Mouse (Mus musculus) spleen, embryonic (tissue): ENCODE measurements around the gene Fastkd2.

Experiments
- CTCF ChIA-PET: fragments of 350-600 bp; sonication (Branson Sonifier 250); formaldehyde crosslinking; loops from one replicate; lab custom pipeline; 2022; lab: Charles Lee

Gene Fastkd2

DNA sequence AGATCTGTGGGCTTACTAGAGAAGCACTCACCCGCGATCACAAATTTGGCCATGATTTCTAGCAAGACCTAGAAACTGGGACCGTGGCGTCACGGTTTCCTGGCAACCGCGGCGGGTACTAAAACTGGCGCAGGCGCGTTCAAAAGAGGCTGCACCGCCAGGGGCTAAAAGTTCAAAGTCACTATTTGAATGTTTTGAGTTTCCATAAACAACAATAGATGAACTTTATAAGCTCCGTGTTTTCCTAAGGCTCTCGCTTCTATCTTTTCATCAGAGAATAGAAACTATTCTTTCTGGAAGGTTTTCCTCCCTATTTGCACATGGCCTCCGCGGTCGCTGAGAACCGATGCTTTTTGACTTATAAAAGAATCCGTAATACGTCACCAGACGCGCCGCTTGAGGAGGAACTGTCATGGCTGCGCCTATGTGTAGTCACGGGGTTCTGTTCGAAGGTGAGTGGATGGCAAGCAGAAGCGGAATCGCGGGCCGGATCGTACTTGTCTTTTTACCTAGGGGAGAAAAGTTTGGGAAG is at the start of gene Fastkd2, which contains the start of gene Mdh1b:
Gene Fastkd2 (plus strand): TSS at position 375 of the 532 bp plus-strand sequence.
Gene Mdh1b (minus strand): TSS at position 79 of the 532 bp plus-strand sequence.
- CTCF ChIA-PET = no interaction called here

DNA sequence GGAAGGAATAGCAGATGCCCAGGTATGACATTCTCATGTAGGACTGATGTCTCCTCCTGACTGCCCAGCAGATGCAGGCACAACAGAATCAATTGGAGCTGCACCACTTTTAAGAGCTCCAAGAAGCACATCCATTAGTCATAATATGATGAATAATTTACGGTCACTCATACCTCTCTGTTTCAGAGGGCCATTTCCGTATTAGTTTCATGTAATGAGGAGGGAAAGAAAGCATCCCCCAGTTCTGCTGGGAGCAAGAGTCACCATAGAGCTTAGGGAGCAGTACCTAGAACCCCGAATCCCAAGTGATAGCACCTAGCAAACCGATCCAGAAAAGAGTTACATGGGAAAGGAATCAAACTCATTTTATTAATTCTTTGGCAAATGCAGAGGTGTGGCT is 43.6 kb upstream of the Fastkd2 start, which contains the start of gene Dytn:
Gene Dytn (minus strand): TSS at position 101 of the 400 bp plus-strand sequence.
- CTCF ChIA-PET = no interaction called here

DNA sequence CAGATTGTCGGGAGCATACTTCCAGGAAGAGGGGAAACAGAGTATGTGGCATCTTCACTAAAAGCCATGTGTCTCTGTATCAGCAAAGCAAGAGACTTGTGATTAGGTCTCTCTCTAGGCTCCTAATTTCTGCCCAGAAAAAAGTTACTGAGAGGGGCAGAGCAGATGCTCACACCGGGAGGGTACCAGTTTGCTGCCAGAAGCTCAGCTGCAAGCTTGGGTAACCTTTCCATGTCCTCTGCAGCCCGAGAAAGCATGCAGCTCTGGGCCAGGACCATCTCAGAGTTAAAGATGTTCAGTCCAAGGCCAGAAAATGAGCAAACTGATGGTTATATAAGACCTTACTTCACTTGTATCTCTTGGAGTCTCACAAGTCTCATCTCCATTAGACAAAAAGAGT is 33.6 kb upstream of the Fastkd2 start:
- CTCF ChIA-PET = interaction anchor here (0.6 kb wide), 1 partner anchor 892 kb away, joined by 3 read pairs; no protein-coding TSS in a partner anchor

DNA sequence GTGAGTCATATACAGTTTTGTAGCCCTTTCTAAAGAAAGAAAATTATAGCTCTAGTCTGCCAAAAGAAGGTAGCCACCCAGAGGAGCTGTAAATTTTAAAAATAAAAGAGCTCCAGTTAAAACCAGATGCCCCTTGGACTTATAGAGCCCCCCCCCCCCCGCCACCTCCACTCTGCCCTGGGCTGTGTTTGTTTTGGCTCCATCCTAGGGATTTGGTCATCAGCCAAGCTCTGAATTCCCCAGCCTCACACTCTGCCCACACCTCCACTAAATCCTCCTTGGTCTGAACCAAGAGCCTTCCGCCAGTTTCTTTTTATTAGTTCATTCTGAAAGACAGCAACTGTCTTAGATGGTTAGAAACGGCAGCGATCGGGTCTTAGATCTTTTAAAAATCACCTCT is 24.7 kb upstream of the Fastkd2 start:
- CTCF ChIA-PET = no interaction called here

DNA sequence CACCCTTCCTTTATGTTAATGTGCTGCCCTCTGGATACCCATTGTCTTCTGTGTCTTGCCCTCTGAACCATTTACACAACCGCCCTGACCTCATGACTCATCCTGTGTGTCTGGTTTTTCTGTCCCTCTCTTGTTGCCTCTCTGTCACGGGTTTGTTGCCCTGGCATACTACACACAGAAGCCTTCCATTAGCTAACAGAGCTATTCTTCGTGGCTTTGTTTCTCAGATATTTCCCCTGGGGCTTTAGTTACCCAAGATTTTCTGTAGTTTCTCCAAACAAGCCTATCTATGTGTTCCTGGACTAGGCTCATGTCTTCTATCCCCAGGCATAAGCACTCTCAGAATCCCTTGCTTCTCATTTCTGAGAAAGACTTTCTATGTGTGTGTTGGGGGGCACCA is 21.5 kb upstream of the Fastkd2 start:
- CTCF ChIA-PET = no interaction called here

DNA sequence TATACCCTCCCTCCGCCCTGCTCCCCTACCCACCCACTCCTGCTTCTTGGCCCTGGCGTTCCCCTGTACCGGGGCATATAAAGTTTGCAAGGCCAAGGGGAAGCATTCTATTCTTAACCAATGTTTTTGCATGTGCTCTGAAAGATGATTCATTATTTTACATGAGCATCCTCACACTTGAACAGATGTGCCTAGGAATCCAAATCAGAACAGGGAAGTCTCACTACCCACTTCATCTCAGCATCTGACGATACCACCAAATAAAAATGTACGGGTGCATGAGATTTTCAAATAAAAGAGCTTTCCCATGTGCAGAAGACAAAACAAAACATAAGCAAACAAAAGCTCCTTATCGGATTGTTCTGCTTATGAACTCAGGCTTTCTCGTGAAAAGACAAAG is 10.3 kb upstream of the Fastkd2 start:
- CTCF ChIA-PET = no interaction called here

DNA sequence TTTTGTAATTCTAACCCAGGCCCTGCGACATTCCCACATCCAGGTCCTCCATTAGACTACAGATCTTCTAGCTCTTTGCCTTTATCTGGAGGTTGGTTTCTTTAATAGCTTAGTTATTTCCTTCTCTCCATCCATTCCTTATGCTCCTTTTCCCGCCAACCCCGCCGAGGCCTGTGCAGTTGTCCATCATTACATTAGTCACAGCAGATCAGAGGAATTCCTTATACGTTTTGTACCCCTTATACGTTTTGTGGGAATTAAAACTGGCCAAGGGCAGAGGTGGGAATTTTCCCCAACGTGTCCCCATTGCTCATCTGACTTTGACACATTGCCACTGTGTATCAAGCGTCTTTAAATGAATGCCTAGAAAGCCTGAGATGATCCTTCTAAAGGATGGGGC is 618 bp upstream of the Fastkd2 start:
- CTCF ChIA-PET = no interaction called here

DNA sequence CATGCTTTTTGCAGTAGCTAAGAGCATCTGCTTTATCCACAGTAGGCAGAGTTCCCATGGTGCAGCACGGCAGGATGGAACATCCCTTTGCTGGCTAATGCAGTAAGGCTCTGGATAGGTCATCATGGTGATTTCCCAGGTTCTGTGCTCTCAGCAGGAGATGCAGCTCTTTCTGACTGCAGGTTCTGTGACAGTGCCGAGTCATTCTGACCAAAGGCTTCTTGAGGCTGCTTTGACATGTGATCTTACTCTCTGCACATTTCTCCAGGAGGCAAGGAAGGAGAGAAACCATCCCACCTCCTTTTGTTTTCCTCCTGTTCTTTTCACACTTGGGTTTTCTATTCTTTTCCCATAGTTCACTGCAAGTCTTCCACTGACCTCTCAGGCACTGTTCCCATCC is 25.6 kb downstream of the Fastkd2 start:
- CTCF ChIA-PET = no interaction called here

DNA sequence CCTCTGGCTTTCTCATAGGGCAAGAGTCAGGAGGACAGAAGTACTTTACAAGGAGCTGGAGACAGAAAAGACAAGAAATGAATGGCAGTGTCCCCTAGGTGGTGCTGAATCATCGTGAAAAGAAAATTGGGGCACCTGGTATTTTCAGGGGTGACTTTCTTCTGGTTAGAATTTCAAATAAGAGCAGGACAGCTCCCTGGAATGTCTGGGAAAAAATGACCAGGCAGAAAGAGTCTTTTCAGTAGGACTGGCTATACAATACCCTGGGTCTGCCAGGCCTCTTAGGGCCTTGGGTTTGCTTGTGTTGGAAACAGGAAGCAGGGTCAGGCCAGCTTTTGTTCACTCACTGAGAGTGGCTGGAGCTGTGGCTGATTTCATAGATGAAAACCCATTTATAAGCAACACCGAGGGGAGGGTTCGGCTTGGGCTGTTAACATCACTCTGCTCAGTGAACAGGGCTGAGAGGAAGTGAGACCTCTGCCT is 32.8 kb downstream of the Fastkd2 start:
- CTCF ChIA-PET = interaction anchor here (0.7 kb wide), 1 partner anchor 757 kb away, joined by 3 read pairs; no protein-coding TSS in a partner anchor

DNA sequence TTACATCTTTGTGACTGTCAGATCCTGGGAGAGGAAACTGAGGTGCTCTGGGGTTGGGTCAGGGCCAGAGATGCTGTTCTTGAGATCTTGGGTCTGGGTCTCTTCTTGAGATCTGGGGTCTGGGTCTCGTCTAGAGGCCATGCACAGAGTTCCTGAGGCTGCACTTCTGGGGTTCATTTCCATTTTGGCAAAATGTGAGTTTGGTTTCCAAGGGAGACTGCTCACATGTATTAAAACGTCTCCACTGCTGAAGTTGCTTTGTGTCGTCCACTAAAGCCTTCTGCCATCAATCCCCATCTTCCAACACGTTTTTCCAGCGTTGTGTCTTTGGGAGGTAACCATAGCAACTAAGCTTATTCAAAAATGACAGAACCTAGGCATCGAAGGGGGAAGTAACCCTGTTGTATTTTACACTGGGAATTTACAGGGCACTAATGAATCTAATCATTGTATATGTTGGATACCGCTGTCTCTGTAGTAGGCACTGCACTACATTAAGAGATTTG is 33.5 kb downstream of the Fastkd2 start:
- CTCF ChIA-PET = no interaction called here

DNA sequence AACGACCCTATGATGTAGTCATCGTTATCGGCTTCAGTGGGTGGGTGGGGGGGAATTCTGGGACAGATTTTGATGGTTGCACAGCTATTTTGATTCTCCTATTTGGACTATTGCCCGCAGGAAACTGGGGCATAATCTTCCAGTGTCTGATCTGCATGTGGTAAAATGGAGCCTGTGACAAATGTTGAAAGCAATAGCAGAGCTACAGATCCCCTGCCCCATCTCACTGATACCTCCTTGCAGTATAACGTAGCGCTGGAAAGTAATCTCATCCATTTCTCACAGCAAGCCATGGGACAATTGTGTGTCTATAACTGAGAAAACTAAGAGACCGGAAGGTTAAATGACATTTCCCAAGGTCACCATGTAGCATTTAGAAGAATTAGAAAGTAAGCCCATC is 34.0 kb downstream of the Fastkd2 start:
- CTCF ChIA-PET = no interaction called here

DNA sequence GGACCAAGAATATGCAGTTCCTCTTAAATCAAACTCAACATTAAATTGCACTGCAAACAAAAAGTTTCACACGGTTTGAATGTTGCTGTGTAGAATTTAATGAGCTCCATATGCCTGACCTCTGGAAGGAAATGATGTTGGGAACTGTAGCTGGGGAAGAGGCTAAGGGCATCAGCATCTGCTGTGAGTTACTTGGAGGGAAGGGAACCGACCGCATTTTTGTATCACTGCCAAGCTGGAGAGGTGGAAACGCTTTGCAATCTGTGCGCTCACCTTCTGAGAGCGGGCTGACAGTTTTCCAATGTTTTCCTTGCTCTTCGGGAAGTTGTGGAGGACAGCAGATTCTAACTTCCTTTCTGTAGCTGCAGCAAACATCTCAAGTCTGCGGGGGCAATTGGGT is 37.7 kb downstream of the Fastkd2 start:
- CTCF ChIA-PET = no interaction called here

DNA sequence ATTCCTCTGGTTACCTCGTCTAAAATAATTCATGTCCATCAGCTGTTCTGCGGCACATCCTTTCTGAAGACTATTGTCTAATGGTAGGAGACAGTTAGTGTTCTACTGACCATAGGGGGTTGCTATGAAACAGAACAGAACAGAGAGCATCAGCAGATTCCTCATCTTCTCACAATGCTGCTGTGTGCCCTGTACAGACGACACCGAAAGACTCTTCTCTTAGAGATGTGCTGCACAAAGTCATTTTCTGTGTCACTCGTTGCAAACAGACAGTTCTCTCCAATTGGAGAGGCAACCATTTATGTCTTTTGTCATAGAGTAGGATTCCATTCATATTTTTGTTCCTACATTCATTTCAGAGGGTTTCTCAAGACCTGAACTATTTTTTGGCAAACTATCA is 38.8 kb downstream of the Fastkd2 start, which contains the start of gene 4933402D24Rik:
Gene 4933402D24Rik (minus strand): TSS at position 101 of the 400 bp plus-strand sequence.
- CTCF ChIA-PET = no interaction called here

DNA sequence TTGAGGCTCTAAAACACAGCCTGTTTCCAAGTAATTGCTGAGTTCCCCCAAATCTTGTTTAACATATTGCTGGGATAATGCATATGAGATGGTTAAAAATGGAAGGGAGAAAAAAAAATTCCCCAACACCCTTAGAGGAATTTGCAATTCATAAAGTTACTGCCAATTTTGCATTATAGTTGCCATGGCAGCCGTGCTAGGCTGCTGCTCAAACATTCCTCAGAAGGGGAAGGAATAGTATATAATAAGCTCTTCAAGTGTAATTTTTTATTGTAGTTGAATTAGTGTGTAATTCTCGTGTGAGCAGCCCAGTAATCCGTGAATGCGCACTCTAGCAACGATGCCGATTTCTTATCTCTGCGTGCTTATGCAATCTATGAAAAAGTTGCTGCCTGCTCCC is 39.9 kb downstream of the Fastkd2 start:
- CTCF ChIA-PET = no interaction called here

DNA sequence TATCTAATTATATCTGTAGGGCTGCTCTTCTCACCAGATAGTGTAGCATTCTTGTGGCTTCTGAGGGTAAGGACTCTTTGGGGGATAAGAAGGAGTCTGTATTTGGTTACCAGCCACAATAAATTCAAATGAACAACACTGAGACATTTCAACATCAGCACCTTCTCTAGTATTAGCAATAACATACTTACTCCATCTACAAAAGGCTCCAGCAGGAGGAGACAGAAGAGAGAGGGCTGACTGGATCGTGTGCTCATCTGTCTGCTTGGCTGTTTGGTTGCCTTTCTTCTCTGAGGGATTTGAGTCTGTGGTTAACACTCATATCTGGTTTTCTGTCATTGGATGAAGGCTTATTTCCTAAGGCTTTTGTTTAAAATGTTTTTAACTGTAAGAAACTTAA is 46.0 kb downstream of the Fastkd2 start:
- CTCF ChIA-PET = no interaction called here

DNA sequence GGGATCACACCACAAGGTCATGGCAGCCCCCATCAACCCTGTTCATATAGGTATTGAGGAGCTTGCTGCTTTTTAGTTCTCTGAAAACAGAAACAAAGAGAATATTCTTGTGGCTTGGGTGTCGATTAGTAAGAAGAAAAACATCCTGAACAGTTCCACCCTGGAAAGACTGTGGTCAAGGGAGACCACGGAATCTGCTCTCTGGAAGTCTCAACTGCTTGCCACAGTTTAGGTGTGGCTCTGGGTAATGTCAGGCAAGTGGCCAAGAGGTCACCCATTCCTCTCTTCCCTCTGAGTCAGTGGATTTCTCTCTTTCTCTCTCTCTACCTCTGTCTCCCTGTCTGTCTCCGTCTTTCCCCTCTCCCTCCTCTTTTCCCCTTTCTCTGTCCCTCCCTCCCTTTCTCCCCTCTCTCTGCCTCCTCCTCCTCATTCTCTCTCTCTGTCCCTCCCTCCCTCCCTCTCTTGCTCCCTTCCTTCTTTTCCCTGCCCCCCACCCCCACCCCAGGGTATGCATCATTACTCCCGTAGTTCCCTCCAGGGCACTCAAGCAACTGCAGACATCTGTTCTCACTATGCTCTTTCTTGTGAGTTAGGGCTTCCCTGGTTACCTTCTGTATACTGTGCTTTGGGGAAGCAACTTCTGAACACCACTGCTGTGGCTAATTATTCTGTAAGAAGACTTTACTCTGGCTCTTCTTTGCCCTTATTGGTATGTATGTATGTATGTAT is 46.7 kb downstream of the Fastkd2 start:
- CTCF ChIA-PET = no interaction called here

DNA sequence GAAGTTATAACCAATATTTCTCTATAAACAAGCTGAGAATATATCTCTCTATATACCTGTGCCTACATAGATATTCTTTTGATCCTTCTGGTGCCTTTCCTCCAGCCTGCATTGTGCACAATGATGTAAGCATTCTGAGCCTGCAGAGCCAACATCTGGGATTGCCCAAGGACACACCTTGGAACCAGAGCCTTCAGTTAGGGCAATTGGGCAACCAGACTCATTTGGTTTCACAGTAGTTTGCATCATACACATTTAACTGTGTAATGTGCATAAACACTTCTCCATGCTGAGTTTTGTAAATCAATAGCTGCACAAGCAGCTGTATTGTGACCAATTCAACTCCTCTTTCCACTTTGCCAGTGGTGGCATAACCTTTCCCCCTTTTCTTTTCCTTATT is 63.9 kb downstream of the Fastkd2 start:
- CTCF ChIA-PET = no interaction called here
